Mouse (Mus musculus) mammary gland, adult 2 months (tissue): ENCODE data around the gene Gm20075. TPM values are rescaled to one million over a fixed set of nuclear protein-coding genes. Genes with fewer than 3 reads are reported as not detected.

Experiments used
- polyA plus RNA-seq: library from polyadenylated mRNA; depleted of rRNA; stranded (reverse); fragments of >200 nt; gene quantifications from 2 replicates; pipeline ENCODE4 v1.2.3, GENCODE M21; 2012; ENCODE audit warnings: low replicate concordance; rRNA removed

Gm20075 gene
- polyA plus RNA-seq, result 1.4 TPM in 1 of 2 replicates, not detected in the other

DNA sequence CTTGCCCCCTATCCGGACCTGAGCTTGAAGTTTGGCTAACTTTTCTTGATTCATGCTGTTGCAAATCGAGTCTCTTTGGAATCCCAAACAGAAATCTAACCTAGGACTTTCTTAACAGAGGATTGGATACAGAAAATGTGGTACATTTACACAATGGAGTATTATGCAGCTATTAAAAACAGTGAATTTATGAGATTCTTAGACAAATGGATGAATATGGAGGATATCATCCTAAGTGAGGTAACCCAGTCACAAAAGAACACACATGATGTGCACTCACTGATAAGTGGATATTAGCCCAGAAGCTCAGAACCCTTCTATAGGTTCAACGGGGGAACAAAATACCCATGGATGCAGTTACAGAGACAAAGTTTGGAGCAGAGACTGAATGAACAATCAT lies at the start of gene Gm20075:
Gene Gm20075 (minus strand): TSS at position 101 of the 400 bp plus-strand sequence.

DNA sequence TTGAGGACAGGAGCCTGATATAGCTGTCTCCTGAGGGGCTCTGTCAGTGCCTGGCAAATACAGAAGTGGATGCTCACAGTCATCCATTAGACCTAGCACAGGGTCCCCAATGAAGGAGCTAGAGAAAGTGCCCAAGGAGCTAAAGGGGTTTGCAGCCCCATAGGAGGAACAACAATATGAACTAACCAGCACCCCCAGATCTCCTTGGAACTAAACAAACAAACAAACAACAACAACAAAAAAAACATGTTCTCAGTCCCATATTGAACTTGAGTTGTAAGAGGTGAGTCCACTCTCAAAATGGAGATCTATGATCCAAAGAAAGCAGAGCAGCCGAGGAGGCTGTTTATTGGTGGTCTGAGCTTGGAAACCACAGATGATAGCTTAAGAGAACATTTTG lies 578 bp upstream of the Gm20075 start, which contains the start of gene Gm17190:
Gene Gm17190 (plus strand): TSS at position 301 of the 400 bp plus-strand sequence.

Other genes with a start within 250 kb of the Gm20075 start
- gene Iqgap2, start 189.5 kb downstream of the Gm20075 start, polyA plus RNA-seq, result 2.3 TPM in 2 replicates
- not detected in 2 replicates for gene Gm17190, start 678 bp upstream of the Gm20075 start, polyA plus RNA-seq
- gene Sv2c, start 51.2 kb upstream of the Gm20075 start, polyA plus RNA-seq, result 0.31 and 0.46 TPM in 2 replicates